Mouse (Mus musculus) liver, embryonic 13.5 days (tissue): Measurements from ENCODE around the gene Smarca2. TPM values are rescaled to one million over a fixed set of nuclear protein-coding genes. Genes with fewer than 3 reads are reported as not detected.

Experiments used
- ATAC-seq: fragments of 200-750 bp; cut with Nextera tagmentation; 2 replicates; pipeline ENCODE4 v1.8.0; 2017; ENCODE audit warnings: low read depth, mild to moderate bottlenecking, moderate number of reproducible peaks, moderate library complexity
- DNase-seq: peaks from one replicate; pipeline ENCODE4 v3.0.0; 2022
- H3K27ac ChIP-seq: fragments of 300-500 bp; sonication (generic); 2 replicates; pipeline ENCODE4 v1.5.1; 2015; ENCODE audit warnings: moderate library complexity, mild to moderate bottlenecking, inconsistent platforms
- H3K27me3 ChIP-seq: fragments of 300-500 bp; sonication (generic); 2 replicates; pipeline ENCODE4 v1.6.1; 2015; ENCODE audit warnings: mild to moderate bottlenecking, inconsistent platforms
- H3K36me3 ChIP-seq: fragments of 300-500 bp; sonication (generic); 2 replicates; pipeline ENCODE4 v1.6.1; 2015; ENCODE audit warnings: mild to moderate bottlenecking, inconsistent platforms
- H3K4me1 ChIP-seq: fragments of 300-500 bp; sonication (generic); replicated peaks from 2 replicates; pipeline ENCODE4 v1.6.1; 2015; ENCODE audit warnings: inconsistent platforms
- H3K4me2 ChIP-seq: fragments of 300-500 bp; sonication (generic); 2 replicates; pipeline ENCODE4 v1.6.1; 2015; ENCODE audit warnings: inconsistent platforms, mild to moderate bottlenecking, moderate library complexity
- H3K4me3 ChIP-seq: fragments of 300-500 bp; sonication (generic); replicated peaks from 2 replicates; pipeline ENCODE4 v1.5.1; 2015; ENCODE audit warnings: mild to moderate bottlenecking, inconsistent platforms
- H3K9ac ChIP-seq: fragments of 300-500 bp; sonication (generic); 2 replicates; pipeline ENCODE4 v1.6.1; 2015; ENCODE audit warnings: mild to moderate bottlenecking, inconsistent platforms
- H3K9me3 ChIP-seq: fragments of 300-500 bp; sonication (generic); replicated peaks from 2 replicates; pipeline ENCODE4 v1.6.1; 2016; ENCODE audit warnings: inconsistent platforms
- WGBS: fragments of 180-500 bp; shearing (Covaris S2); methylation state at CpG from one replicate; pipeline ENCODE4 v1.1.7; 2015; ENCODE audit not compliant: insufficient replicate concordance; 5-methylcytosine and 5-hydroxymethylcytosine counted together
- polyA plus RNA-seq: library from polyadenylated mRNA; unstranded; fragments of >200 nt; fragmentation: Nextera tagmentation; extraction: Ambion mirVana; gene quantifications from 2 replicates; pipeline ENCODE4 v1.2.1, GENCODE M21; 2015

Gene Smarca2
- polyA plus RNA-seq: 4.8 and 6.6 TPM in 2 replicates

DNA sequence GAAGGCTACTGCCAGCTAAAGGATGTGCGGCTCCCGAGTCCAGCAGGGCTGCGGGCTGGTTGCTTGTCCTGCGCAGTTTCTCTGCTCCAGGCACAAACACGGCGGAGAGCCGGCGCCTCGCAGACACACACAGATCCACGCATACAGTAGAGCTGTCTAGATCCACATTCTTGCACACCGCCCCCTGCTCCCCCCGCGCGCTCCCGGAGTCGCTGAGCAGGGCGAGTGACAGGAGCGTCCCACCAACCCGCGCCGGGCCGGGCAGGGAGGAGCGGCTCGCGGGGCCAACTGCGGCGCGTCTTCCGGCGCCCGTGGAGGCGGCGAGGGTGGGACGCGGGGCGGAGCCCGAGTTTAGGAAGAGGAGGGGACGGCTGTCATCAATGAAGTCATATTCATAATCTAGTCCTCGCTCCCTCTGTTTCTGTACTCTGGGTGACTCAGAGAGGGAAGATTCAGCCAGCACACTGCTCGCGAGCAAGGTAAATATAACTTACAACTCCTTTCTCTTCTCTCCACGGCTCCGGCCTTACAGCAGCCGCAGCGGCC lies at the start of gene Smarca2:
Gene Smarca2 (plus strand): TSS at position 296 of the 546 bp plus-strand sequence.
- H3K4me3 ChIP-seq: peak within 1 kb of the TSS; percentile 69
- peaks cover 37% of the 10 kb centered on the region for H3K4me1 ChIP-seq
- peak within 1 kb of the TSS; percentile 70 for H3K9ac ChIP-seq
- peak; percentile 84 for DNase-seq
- H3K36me3 ChIP-seq: no peaks in the 10 kb centered on the region
- H3K9me3 ChIP-seq: no peaks in the 10 kb centered on the region
- peak; percentile 94 for ATAC-seq
- peak within 1 kb of the TSS; percentile 95 for H3K4me2 ChIP-seq
- H3K27ac ChIP-seq: peak within 1 kb of the TSS; percentile 61
- H3K27me3 ChIP-seq: peaks cover 69% of the 10 kb centered on the region
- under 1% methylated on average over 45 of the region's 45 CpGs for WGBS

DNA sequence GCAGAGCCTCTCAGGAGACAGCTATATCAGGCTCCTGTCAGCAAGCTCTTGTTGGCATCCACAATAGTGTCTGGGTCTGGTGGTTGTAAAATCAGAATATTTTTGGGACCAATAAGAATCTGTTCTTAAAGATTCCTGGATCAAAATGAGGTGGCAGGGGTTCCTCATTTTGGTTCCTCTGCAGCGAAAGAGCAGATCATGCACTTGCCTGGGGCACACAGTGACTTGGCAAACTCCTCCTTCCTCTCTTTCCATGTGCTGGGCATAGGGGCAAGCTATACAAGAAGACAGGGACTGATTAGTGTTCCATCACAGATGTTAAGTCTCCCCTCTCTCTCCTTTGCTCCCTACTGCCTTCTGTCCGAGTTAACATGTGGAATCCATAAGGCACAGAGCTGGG lies 40.0 kb upstream of the Smarca2 start:
- no peaks in the 10 kb centered on the region for H3K4me1 ChIP-seq
- no peaks in the 10 kb centered on the region for H3K27me3 ChIP-seq
- H3K4me2 ChIP-seq: no peak overlapping the region
- no peak overlapping the region for H3K9ac ChIP-seq
- H3K36me3 ChIP-seq: no peaks in the 10 kb centered on the region
- ATAC-seq (no peak), DNase-seq (no peak)
- no peak overlapping the region for H3K4me3 ChIP-seq
- H3K27ac ChIP-seq: no peak overlapping the region
- no peaks in the 10 kb centered on the region for H3K9me3 ChIP-seq
- WGBS: 52% methylated on average over 2 of the region's 2 CpGs

DNA sequence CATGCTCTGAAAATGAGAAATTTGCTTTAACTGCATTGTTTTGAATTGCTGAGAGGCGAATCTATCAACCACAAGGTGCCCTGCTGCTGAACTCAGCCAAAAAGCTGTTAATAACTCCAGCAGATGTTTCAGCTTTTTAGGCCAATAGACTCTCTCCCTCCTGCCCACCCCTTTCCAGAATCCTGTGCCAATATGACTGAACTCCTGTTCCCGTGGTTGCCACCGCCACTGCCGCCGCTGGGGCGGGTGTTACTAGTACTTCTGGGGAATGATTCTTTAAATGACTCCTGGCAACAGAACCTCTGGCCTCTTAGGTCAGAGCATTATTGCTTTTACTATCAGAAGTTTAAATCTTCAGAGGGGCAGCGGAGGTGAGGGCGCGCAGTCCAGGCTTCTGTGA lies 38.7 kb upstream of the Smarca2 start:
- DNase-seq (no peak), ATAC-seq (no peak)
- Histone ChIP-seq H3K4me3 (no peak overlapping the region), H3K27ac (no peak overlapping the region), H3K9me3 (no peaks in the 10 kb centered on the region), H3K36me3 (no peaks in the 10 kb centered on the region), H3K4me2 (no peak overlapping the region), H3K27me3 (no peaks in the 10 kb centered on the region), H3K9ac (no peak overlapping the region), H3K4me1 (no peaks in the 10 kb centered on the region)
- 78% methylated on average over 9 of the region's 9 CpGs for WGBS

DNA sequence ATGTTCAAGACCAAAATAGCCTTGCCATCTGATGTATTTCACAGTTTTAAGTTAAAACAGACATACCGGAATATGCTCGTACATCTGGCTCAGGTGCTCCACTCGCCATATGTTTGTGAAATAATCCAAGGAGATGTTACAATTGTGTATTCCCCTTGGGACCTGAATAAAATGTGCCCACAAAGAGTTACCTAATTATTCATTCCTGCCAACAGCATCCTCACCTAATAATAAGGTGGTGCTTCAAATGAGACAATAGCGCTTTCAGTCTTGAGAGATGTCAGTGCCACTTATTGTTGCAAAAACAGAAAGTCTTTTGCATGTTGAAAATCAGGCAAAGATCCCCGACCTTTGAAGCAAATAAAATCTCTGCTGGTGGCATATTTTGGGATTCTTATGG lies 36.6 kb upstream of the Smarca2 start:
- no peak overlapping the region for H3K27ac ChIP-seq
- WGBS: 70% methylated on average over 5 of the region's 5 CpGs
- no peak for DNase-seq
- H3K27me3 ChIP-seq: no peaks in the 10 kb centered on the region
- H3K9ac ChIP-seq: no peak overlapping the region
- no peaks in the 10 kb centered on the region for H3K36me3 ChIP-seq
- no peaks in the 10 kb centered on the region for H3K4me1 ChIP-seq
- no peaks in the 10 kb centered on the region for H3K9me3 ChIP-seq
- no peak overlapping the region for H3K4me3 ChIP-seq
- ATAC-seq: no peak
- no peak overlapping the region for H3K4me2 ChIP-seq

DNA sequence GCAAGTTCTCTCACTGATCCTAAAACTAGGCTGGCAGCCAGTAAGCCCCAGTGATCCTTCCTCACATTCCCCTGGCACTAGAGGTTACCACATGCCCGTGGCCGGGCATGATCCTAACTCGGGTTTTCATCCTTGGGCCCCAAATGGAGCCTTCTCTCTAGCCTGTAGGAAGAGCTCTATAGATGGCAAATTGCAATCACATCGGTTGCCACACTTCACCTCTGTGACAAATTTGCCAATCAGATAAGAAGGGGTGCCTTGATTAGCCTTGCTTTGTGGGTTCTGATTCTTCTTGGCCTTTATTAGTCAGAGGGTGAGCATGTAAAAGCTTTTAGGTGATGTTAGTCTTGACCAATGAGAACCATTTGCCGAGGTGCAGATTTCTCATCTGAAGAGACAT lies 35.9 kb upstream of the Smarca2 start:
- H3K4me1 ChIP-seq: no peaks in the 10 kb centered on the region
- H3K36me3 ChIP-seq: no peaks in the 10 kb centered on the region
- H3K9ac ChIP-seq: no peak overlapping the region
- no peaks in the 10 kb centered on the region for H3K9me3 ChIP-seq
- H3K4me3 ChIP-seq: no peak overlapping the region
- no peak overlapping the region for H3K27ac ChIP-seq
- no peak overlapping the region for H3K4me2 ChIP-seq
- DNase-seq (no peak), ATAC-seq (no peak)
- 65% methylated on average over 5 of the region's 5 CpGs for WGBS
- H3K27me3 ChIP-seq: no peaks in the 10 kb centered on the region

DNA sequence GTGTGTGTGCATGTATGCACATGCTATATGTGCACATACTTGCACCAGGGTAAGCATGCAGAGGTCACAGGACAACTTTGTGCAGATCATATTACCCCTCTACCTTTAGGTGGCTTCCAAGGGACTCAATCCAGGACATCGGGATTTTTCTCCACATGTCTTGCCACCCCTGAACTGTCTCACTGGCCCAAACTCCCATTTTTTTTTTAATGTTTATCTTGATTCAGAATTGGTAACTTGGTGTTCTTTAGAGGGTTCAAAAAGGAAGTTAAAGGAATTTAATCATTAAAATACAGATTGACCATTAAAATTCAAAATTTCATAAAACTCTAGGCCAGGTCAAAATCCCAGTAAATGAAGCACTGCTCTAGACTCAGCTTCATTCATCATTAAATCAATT lies 35.4 kb upstream of the Smarca2 start:
- H3K27ac ChIP-seq: no peak overlapping the region
- no peaks in the 10 kb centered on the region for H3K27me3 ChIP-seq
- H3K4me1 ChIP-seq: no peaks in the 10 kb centered on the region
- no peaks in the 10 kb centered on the region for H3K36me3 ChIP-seq
- no peaks in the 10 kb centered on the region for H3K9me3 ChIP-seq
- WGBS: 61% methylated on average over 1 of the region's 1 CpGs
- H3K4me2 ChIP-seq: no peak overlapping the region
- no peak overlapping the region for H3K4me3 ChIP-seq
- H3K9ac ChIP-seq: no peak overlapping the region
- DNase-seq (no peak), ATAC-seq (no peak)

DNA sequence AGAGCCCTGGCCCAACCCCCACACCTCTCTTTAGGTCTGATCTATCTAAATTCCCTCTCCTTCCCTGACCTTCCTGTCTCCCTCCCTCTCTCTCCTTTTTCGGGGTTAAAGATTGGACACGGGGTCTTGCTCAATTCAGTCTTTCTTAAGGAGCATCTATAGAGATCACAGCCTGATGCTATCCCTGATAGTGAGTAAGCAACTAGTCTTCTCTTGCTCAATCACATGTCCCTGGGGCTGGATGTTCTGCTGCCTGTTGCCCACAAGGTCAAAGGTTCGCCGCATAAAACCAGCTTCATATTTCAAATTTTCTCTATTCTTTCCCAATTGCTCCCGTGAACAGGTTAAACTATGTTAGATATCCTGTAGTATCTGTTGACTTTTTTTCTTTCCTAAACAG lies 25.2 kb upstream of the Smarca2 start:
- H3K4me2 ChIP-seq: no peak overlapping the region
- H3K27ac ChIP-seq: no peak overlapping the region
- ATAC-seq (no peak), DNase-seq (no peak)
- no peaks in the 10 kb centered on the region for H3K9me3 ChIP-seq
- 65% methylated on average over 5 of the region's 5 CpGs for WGBS
- no peak overlapping the region for H3K9ac ChIP-seq
- no peaks in the 10 kb centered on the region for H3K36me3 ChIP-seq
- no peaks in the 10 kb centered on the region for H3K27me3 ChIP-seq
- H3K4me1 ChIP-seq: no peaks in the 10 kb centered on the region
- no peak overlapping the region for H3K4me3 ChIP-seq

DNA sequence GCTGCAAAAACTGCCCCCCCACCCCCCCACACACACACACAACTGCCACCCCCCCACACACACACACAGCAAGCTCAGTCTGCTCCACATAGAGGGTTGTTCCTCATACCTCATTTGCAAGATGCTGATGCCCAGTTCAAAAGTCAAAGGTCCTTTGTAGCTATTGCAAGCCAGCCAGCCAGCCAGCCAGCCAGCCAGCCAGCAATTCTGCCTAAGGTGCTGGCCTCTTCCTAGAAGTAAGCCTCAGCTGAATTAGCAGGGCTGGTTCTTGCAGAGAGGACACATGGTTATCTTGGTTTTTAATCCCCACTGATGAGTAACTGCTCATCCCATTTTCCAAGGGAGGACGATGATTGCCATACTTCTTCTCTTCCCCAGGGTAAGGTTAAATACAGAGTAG lies 24.8 kb upstream of the Smarca2 start:
- Histone ChIP-seq H3K9ac (no peak overlapping the region), H3K4me1 (no peaks in the 10 kb centered on the region), H3K27me3 (no peaks in the 10 kb centered on the region), H3K27ac (no peak overlapping the region), H3K4me2 (no peak overlapping the region), H3K9me3 (no peaks in the 10 kb centered on the region), H3K4me3 (no peak overlapping the region), H3K36me3 (no peaks in the 10 kb centered on the region)
- no peak for DNase-seq
- no peak for ATAC-seq
- WGBS: 54% methylated on average over 1 of the region's 1 CpGs

DNA sequence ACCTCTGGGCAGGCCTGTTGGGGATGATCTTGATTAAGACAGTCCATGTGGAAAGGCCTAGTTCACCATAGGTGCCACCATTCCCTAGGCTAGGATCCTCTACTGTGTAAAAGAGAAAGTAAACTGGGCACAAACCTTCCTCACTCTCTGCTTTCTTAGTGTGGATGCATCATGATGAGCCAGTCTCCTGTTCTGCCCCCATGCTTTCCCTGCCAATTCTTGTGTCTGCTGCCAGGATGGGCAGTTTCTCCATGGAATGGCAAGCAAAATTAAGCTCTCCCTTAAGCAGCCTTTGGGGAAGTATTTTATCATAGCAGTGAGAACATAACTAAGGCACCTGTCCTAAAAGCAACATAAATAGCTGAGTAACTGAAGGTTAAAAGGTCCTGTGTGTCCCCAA lies 10.2 kb upstream of the Smarca2 start:
- H3K4me1 ChIP-seq: no peaks in the 10 kb centered on the region
- no peaks in the 10 kb centered on the region for H3K27me3 ChIP-seq
- no peak overlapping the region for H3K9ac ChIP-seq
- DNase-seq (no peak), ATAC-seq (no peak)
- no peak overlapping the region for H3K27ac ChIP-seq
- no peak overlapping the region for H3K4me3 ChIP-seq
- no peak overlapping the region for H3K4me2 ChIP-seq
- no peaks in the 10 kb centered on the region for H3K9me3 ChIP-seq
- no peaks in the 10 kb centered on the region for H3K36me3 ChIP-seq

DNA sequence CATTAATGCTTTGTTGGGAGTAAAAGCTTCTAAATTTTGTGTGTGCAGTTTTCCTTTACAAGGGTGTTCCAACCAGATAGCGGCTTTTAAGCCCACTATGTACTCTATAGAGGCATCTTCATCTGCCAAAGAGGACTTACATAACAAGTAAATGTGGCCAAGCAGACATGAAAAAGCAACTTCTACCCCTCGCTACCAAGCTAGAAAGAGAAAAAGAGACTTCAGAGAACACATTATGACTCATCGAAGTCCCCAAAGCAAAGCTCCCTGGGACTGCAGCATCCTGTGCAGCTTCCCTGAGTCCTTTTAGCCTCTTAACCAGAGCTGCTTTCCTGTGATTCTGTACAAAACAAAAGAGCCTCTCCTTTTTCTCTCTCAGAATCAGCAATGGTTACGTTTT lies 3.4 kb upstream of the Smarca2 start:
- Histone ChIP-seq H3K9ac (no peak overlapping the region), H3K27ac (no peak overlapping the region), H3K4me2 (no peak overlapping the region), H3K9me3 (no peaks in the 10 kb centered on the region), H3K36me3 (no peaks in the 10 kb centered on the region), H3K4me1 (peaks cover 20% of the 10 kb centered on the region), H3K27me3 (peaks cover 47% of the 10 kb centered on the region), H3K4me3 (no peak overlapping the region)
- DNase-seq: no peak
- no peak for ATAC-seq
- 47% methylated on average over 4 of the region's 4 CpGs for whole genome bisulfite sequencing

DNA sequence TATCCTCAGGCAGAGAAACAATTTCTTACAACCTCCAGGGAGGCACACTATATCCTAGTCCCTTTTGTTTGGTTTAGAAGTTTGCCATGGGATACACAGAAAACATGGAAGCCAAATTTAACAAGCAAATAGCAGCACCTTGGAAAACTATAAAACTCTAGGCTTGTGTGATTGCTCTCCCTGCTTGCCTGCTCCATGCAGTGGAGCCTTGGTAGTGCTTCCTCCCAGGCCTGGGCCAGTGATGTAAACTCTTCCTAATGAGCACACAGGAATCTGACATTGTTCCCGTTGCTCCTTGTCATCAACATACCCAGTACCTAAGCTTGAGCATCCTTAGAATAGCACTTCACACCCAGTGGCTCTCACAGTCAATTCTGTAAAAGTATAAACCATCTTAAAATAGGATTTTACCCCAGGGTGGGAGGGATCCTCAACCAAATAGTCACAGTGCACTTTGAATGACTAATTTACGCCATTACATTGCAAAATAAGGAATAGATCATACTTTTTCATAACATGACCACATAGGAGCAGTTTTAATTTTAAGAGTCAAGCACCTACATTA lies 1.5 kb upstream of the Smarca2 start:
- DNase-seq (no peak), ATAC-seq (no peak)
- H3K9ac ChIP-seq: no peak overlapping the region
- no peaks in the 10 kb centered on the region for H3K36me3 ChIP-seq
- H3K4me1 ChIP-seq: peaks cover 33% of the 10 kb centered on the region
- no peak overlapping the region for H3K27ac ChIP-seq
- peaks cover 66% of the 10 kb centered on the region for H3K27me3 ChIP-seq
- 55% methylated on average over 2 of the region's 2 CpGs for whole genome bisulfite sequencing
- 0 out of 2 replicates have a peak overlapping the region, but pooled peaks have one; percentile 2 for H3K4me2 ChIP-seq
- no peaks in the 10 kb centered on the region for H3K9me3 ChIP-seq
- H3K4me3 ChIP-seq: no peak overlapping the region
